Mouse (Mus musculus): ENCODE results near the gene Dcaf8. TPM values are rescaled to one million over a fixed set of nuclear protein-coding genes. Genes with fewer than 3 reads are reported as not detected.

Gene Dcaf8
- 100 to 1,000 TPM; 104 to 123 TPM for polyA plus RNA-seq (2017; shearing (Covaris generic))

DNA sequence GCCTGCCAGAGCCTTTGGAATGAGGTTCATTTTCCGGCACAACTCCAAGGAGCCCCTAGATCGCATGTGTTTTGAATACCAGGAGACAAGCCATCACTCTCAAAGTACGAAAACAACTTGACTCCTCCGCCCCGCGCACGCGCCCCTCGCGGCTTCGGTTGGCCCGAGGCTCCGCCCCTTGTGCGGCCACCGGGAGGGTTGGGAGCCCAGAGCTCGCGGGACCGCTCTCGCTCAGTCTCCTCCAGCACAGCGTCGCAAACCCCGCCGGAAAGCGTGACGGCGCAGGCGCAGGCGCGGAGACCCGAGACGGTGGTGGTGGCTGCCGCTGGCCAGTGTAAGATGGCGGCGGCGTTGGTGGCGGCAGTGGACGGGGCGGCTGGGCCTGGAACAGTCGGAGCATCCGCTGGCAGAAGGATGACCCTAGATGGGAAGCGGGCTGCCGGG lies at the start of gene Dcaf8:
TSS of gene Dcaf8 (plus strand) at position 250 of the 444 bp plus-strand sequence.

DNA sequence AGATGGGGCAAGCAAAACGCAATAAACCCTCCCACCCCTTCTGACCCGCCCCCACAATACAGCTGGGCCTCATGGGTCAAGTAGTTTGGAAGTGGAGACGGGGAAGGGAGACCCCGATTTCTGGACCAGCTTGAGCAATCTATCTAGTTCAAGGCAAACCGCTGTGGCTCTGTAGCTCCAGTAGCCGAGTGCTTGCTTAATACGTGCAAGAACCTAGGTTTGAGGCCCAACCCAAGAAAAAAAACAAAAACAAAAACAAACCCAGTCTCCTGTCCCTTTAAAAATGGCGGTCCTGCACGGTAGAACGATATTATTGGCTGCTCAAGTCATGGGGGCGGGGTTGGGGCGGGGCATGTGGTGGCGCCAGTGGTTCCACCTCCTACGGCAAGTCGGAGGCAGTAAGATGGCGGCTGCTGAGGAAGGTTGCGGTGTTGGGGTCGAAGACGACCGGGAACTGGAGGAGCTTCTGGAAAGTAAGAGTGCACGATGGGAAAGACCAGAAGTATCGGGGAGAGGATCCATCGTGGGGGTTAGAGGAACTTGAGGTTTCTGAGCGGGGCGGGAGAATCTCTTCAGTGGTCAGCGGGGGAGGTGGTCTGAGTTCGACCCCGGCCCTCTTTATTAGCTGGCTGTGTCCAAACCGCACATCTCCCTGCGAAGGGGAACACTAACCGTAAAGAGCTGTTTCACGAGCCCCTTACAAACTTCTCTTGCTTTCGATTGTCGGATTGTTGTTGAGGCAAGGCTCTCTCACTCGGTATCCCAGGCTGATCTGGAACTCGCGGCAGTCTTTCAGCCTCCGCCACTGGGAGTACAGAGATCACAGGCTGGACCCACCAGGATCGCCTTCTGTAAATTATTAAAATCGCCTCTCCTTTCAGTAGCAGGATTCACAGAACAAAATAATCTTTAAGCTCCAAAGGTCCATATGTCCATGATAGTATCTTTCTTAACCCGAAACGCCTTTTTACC lies 21.2 kb upstream of the Dcaf8 start, which contains the start of gene Pex19:
TSS of gene Pex19 (plus strand) at position 380 of the 972 bp plus-strand sequence.

GRCm38 (mm10) chr1:172206141-172206917 lies 58.4 kb downstream of the Dcaf8 start, which contains the start of gene Pea15a:
Gene Pea15a, minus strand, starts transcription at chr1:172206804.

DNA sequence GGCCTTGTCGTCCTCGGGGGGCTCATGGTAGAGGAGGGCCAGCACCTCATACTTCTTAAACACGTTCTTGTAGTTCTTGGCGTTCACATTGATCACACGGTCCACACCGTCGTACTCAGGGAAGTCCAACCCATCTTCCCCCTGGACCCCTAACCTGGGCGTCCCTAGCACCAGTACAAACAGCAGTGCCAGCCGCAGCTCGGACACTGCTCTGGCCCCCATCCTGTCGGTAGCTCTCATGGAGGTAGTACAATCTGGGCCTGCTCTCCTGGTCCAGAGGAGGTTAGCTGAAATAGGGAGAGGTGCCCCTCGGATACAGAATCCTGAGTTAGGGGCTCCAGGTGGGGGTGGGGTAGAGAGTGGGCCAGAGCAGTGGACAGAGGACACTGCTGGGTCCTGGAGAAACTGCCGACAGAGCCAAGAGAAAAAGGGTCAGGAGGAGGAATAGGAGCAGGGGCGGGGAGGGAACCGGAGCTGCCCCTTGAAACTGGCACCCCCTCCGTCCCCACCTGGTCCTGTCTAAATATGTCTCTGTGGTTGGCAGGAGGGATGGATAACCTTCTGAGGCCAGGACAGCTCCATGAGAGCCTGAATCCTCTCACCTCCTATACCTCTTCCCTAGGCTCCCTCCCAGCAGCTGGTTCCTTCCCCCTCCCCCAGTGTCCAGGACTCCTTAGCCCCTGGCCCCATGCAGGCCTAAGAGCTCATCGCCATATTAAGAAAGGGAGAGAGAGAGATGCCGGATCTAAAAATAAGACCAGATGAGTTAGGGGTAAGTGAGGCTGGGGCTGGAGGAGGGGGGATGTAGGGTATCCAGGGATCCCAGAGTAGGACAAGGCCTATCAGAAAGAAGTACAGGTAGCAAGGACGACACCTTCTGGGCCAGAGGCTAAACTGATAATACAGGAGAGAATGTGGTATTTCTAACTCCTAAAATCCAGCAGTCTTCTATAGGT lies 71.8 kb downstream of the Dcaf8 start, which contains the start of gene Casq1:
TSS of gene Casq1 (minus strand) at position 418 of the 956 bp plus-strand sequence.

Other genes starting within 250 kb of the Dcaf8 start
- gene Slamf6, start 230.6 kb upstream of the Dcaf8 start, polyA plus RNA-seq (2017; shearing (Covaris generic)): 100 to 1,000 TPM; 436 to 467 TPM
- under 1 TPM; 0.72 to 0.95 TPM for gene Vangl2, start 119.6 kb upstream of the Dcaf8 start, polyA plus RNA-seq (2017; shearing (Covaris generic))
- gene Nhlh1, start 90.5 kb upstream of the Dcaf8 start, polyA plus RNA-seq (2017; shearing (Covaris generic)): under 1 TPM in 1 of 2 experiments, not detected in 1; 0.78 TPM
- 100 to 1,000 TPM; 198 to 237 TPM for gene Copa, start 65.6 kb upstream of the Dcaf8 start, polyA plus RNA-seq (2017; shearing (Covaris generic))
- 100 to 1,000 TPM; 131 to 141 TPM for gene Ncstn, start 65.3 kb upstream of the Dcaf8 start, polyA plus RNA-seq (2017; shearing (Covaris generic))
- 10 to 100 TPM; 44.8 to 54.5 TPM for gene Pex19, start 21.3 kb upstream of the Dcaf8 start, polyA plus RNA-seq (2017; shearing (Covaris generic))
- gene Pea15a, start 58.7 kb downstream of the Dcaf8 start, polyA plus RNA-seq (2017; shearing (Covaris generic)): 10 to 100 TPM; 55.8 to 83.7 TPM
- not detected for gene Casq1, start 71.8 kb downstream of the Dcaf8 start, polyA plus RNA-seq (2017; shearing (Covaris generic))
- 1 to 10 TPM in 1 of 2 experiments, not detected in 1; 1.2 TPM for gene Atp1a4, start 110.3 kb downstream of the Dcaf8 start, polyA plus RNA-seq (2017; shearing (Covaris generic))
- 10 to 100 TPM; 30.5 to 47.2 TPM for gene Igsf8, start 113.6 kb downstream of the Dcaf8 start, polyA plus RNA-seq (2017; shearing (Covaris generic))
- 1 to 10 TPM in 1 of 2 experiments, under 1 TPM in 1; 0.22 to 2.1 TPM for gene Atp1a2, start 150.0 kb downstream of the Dcaf8 start, polyA plus RNA-seq (2017; shearing (Covaris generic))
- under 1 TPM in 1 of 2 experiments, not detected in 1; 0.87 TPM for gene Kcnj9, start 181.2 kb downstream of the Dcaf8 start, polyA plus RNA-seq (2017; shearing (Covaris generic))
- gene Kcnj10, start 193.1 kb downstream of the Dcaf8 start, polyA plus RNA-seq (2017; shearing (Covaris generic)): under 1 TPM; 0.13 to 0.75 TPM
- 10 to 100 TPM in 1 of 2 experiments, 1 to 10 TPM in 1; 8.8 to 11.6 TPM for gene Pigm, start 228.5 kb downstream of the Dcaf8 start, polyA plus RNA-seq (2017; shearing (Covaris generic))